Mouse (Mus musculus) liver, adult 2 months (tissue): ENCODE results near the gene Ifitm6. TPM values are rescaled to one million over a fixed set of nuclear protein-coding genes. Genes with fewer than 3 reads are reported as not detected.
"Not testable (repeated sequence)": the region's sequence is repeated elsewhere in the genome, so short reads cannot be mapped to it uniquely, and the experiment has no call there.

Experiments
- DNase-seq: peaks from one replicate; pipeline ENCODE4 v3.0.0-alpha.2; 2011; ENCODE audit warnings: low read depth, low spot score; ENCODE audit errors: extremely low read depth
- H3K27ac ChIP-seq: fragments of 200-500 bp; replicated peaks from 2 replicates; pipeline ENCODE4 v1.5.1; 2012; ENCODE audit warnings: low read depth, mild to moderate bottlenecking, control low read depth, inconsistent platforms, low read length; ENCODE audit not compliant: insufficient read depth
- H3K27me3 ChIP-seq: fragments of 200-500 bp; 2 replicates; pipeline ENCODE4 v1.6.1; 2012; ENCODE audit warnings: mild to moderate bottlenecking, moderate library complexity, low read length, inconsistent platforms; ENCODE audit not compliant: control insufficient read depth, insufficient read depth
- H3K36me3 ChIP-seq: fragments of 200-500 bp; 2 replicates; pipeline ENCODE4 v1.6.1; 2012; ENCODE audit warnings: low read length, inconsistent platforms; ENCODE audit not compliant: control insufficient read depth, insufficient read depth
- H3K4me1 ChIP-seq: fragments of 200-500 bp; 2 replicates; pipeline ENCODE4 v1.6.1; 2011; ENCODE audit warnings: low read length; ENCODE audit not compliant: control insufficient read depth, insufficient read depth
- H3K4me3 ChIP-seq: fragments of 200-500 bp; 2 replicates; pipeline ENCODE4 v1.5.1; 2011; ENCODE audit warnings: low read depth, mild to moderate bottlenecking, control low read depth, low read length, moderate library complexity; ENCODE audit not compliant: insufficient read depth
- H3K79me2 ChIP-seq: fragments of 200-500 bp; 2 replicates; pipeline ENCODE4 v1.6.1; 2012; ENCODE audit warnings: inconsistent platforms, mild to moderate bottlenecking, low read length, moderate library complexity; ENCODE audit not compliant: control insufficient read depth, insufficient read depth
- H3K9ac ChIP-seq: fragments of 200-500 bp; 2 replicates; pipeline ENCODE4 v1.6.1; 2012; ENCODE audit warnings: low read depth, mild to moderate bottlenecking, control low read depth, inconsistent platforms, low read length
- CTCF ChIP-seq: fragments of 200-500 bp; IDR thresholded peaks from 2 replicates; pipeline ENCODE4 v1.5.1; 2011; ENCODE audit warnings: low read depth, low read length, control low read depth
- POLR2A ChIP-seq: fragments of 200-500 bp; IDR thresholded peaks from 2 replicates; pipeline ENCODE4 v1.6.1; 2011; ENCODE audit warnings: low read length, control low read depth; ENCODE audit not compliant: insufficient read depth; ENCODE audit errors: extremely low read depth
- WGBS: fragments of 180-500 bp; shearing (Covaris S2); methylation state at CpG from one replicate; pipeline ENCODE4 v1.1.7; 2018; 5-methylcytosine and 5-hydroxymethylcytosine counted together
- polyA plus RNA-seq: library from polyadenylated mRNA; depleted of rRNA; stranded (reverse); fragments of >200 nt; gene quantifications from 2 replicates; pipeline ENCODE4 v1.2.3, GENCODE M21; 2012
- total RNA-seq: library from RNA; depleted of rRNA; stranded (reverse); fragments of >200 nt; gene quantifications from 2 replicates; pipeline ENCODE4 v1.2.3, GENCODE M21; 2014

The Ifitm6 gene
- total and polyA plus RNA-seq, 2 experiments: 0.83 to 1.7 TPM

DNA sequence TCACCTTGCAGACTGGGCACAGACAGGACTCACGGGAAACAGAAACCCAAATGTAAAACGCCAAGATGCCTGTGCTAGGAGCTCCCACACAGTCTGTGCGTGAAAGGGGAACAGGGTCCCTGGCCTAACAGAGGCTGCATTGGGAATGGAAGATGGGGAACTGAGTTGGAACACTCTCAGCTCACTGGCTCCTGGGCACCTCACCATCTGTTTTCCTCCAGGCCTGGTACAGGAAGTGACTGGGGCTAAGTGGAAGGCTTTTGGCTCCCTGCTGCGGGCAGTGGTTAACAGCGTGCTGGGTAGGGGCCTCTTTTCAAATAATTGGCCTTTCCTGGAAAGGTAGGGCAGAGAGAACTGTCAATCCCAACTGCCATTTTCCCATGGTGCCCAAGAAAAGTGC, 27.1 kb downstream of the Ifitm6 start:
- H3K9ac ChIP-seq: no peak overlapping the region
- TF ChIP-seq POLR2A: no peak
- no peak for TF ChIP-seq CTCF
- 85% methylated on average over 5 of the region's 5 CpGs for WGBS
- no peaks in the 10 kb centered on the region for H3K36me3 ChIP-seq
- no peak for DNase-seq
- peaks cover 2% of the 10 kb centered on the region; the same call in 1 of the 2 replicates for H3K4me1 ChIP-seq
- H3K27me3 ChIP-seq: no peaks in the 10 kb centered on the region
- no peak overlapping the region for H3K27ac ChIP-seq
- H3K79me2 ChIP-seq: no peaks in the 10 kb centered on the region
- H3K4me3 ChIP-seq: no peak overlapping the region

GRCm38 (mm10) chr7:140990185-140990584, 27.5 kb downstream of the Ifitm6 start:
- H3K9ac ChIP-seq: no peak overlapping the region
- H3K27ac ChIP-seq: no peak overlapping the region
- WGBS: 84% methylated on average over 6 of the region's 6 CpGs
- no peak for TF ChIP-seq CTCF
- TF ChIP-seq POLR2A: no peak
- peaks cover 2% of the 10 kb centered on the region; the same call in 1 of the 2 replicates for H3K4me1 ChIP-seq
- H3K27me3 ChIP-seq: no peaks in the 10 kb centered on the region
- no peaks in the 10 kb centered on the region for H3K79me2 ChIP-seq
- no peak for DNase-seq
- no peaks in the 10 kb centered on the region for H3K36me3 ChIP-seq
- no peak overlapping the region for H3K4me3 ChIP-seq

GRCm38 (mm10) chr7:140989022-140989421, 28.7 kb downstream of the Ifitm6 start:
- Histone ChIP-seq H3K27me3 (no peaks in the 10 kb centered on the region), H3K9ac (no peak overlapping the region), H3K4me1 (peaks cover 2% of the 10 kb centered on the region; the same call in 1 of the 2 replicates), H3K36me3 (no peaks in the 10 kb centered on the region), H3K27ac (no peak overlapping the region), H3K79me2 (no peaks in the 10 kb centered on the region), H3K4me3 (no peak overlapping the region)
- 92% methylated on average over 4 of the region's 4 CpGs for WGBS
- no peak for DNase-seq
- TF ChIP-seq CTCF: no peak
- no peak for TF ChIP-seq POLR2A

- Histone ChIP-seq H3K4me3 (no peak overlapping the region), H3K4me1 (peaks cover 2% of the 10 kb centered on the region; the same call in 1 of the 2 replicates), H3K27ac (no peak overlapping the region), H3K36me3 (no peaks in the 10 kb centered on the region), H3K9ac (no peak overlapping the region), H3K79me2 (no peaks in the 10 kb centered on the region), H3K27me3 (no peaks in the 10 kb centered on the region; the same call in 1 of the 2 replicates)
- TF ChIP-seq CTCF: no peak
- TF ChIP-seq POLR2A: no peak
- 42% methylated on average over 17 of the region's 17 CpGs for WGBS
- DNase-seq: no peak
These were observed 30.3 kb downstream of the Ifitm6 start for GRCm38 (mm10) chr7:140987182-140988138.

DNA sequence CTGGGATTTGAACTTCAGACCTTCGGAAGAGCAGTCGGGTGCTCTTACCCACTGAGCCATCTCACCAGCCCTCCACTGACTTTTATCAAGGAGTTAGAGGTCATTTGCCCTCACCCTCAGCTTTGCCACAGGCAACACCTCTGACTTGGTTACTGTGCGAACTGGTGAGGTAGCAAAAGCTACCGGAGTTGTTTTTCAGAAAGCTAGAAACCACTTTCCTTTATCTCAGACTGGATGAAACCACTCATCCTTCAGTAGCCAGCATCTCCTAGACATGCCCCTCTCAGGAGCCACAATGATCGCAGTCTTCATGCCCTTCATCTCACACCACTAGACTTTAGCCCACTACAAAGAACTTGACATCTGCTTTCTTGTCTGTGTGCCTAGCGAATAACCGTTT, 34.8 kb downstream of the Ifitm6 start:
- H3K79me2 ChIP-seq: no peaks in the 10 kb centered on the region
- H3K36me3 ChIP-seq: no peaks in the 10 kb centered on the region
- no peak for DNase-seq
- no peak for TF ChIP-seq CTCF
- TF ChIP-seq POLR2A: no peak
- 90% methylated on average over 7 of the region's 7 CpGs for WGBS
- H3K4me3 ChIP-seq: no peak overlapping the region
- no peak overlapping the region for H3K27ac ChIP-seq
- H3K4me1 ChIP-seq: peaks cover 2% of the 10 kb centered on the region; the same call in 1 of the 2 replicates
- no peaks in the 10 kb centered on the region; the same call in 1 of the 2 replicates for H3K27me3 ChIP-seq
- no peak overlapping the region for H3K9ac ChIP-seq

- Histone ChIP-seq H3K4me1 (no peaks in the 10 kb centered on the region), H3K9ac (no peak overlapping the region)
- WGBS: 90% methylated on average over 8 of the region's 8 CpGs
These were observed 36.0 kb downstream of the Ifitm6 start for GRCm38 (mm10) chr7:140981704-140982103.

GRCm38 (mm10) chr7:140976720-140977119, 41.0 kb downstream of the Ifitm6 start:
- not testable (repeated sequence) for H3K4me3 ChIP-seq, H3K27me3 ChIP-seq, H3K9ac ChIP-seq, H3K36me3 ChIP-seq, DNase-seq, H3K27ac ChIP-seq, H3K79me2 ChIP-seq, H3K4me1 ChIP-seq
- 59% methylated on average over 9 of the region's 9 CpGs for WGBS

More at GRCm38 (mm10) chr7:140981704-140982103, 36.0 kb downstream of the Ifitm6 start:
- H3K27me3 ChIP-seq: no peaks in the 10 kb centered on the region; the same call in 1 of the 2 replicates
- DNase-seq: no peak
- H3K79me2 ChIP-seq: no peaks in the 10 kb centered on the region
- H3K4me3 ChIP-seq: no peak overlapping the region
- TF ChIP-seq CTCF (no peak), POLR2A (no peak)
- no peaks in the 10 kb centered on the region for H3K36me3 ChIP-seq
- H3K27ac ChIP-seq: no peak overlapping the region
